Mouse (Mus musculus) liver, embryonic 13.5 days (tissue): Measurements from ENCODE around the gene Vmn1r183. TPM values are rescaled to one million over a fixed set of nuclear protein-coding genes. Genes with fewer than 3 reads are reported as not detected.
A peak's percentile ranks its signal among the peaks of the same experiment; 100 is the strongest.
"Not testable (repeated sequence)": the region's sequence is repeated elsewhere in the genome, so short reads cannot be mapped to it uniquely, and the experiment has no call there.

Experiments used
- ATAC-seq: fragments of 200-750 bp; cut with Nextera tagmentation; 2 replicates; pipeline ENCODE4 v1.8.0; 2017; ENCODE audit warnings: low read depth, mild to moderate bottlenecking, moderate number of reproducible peaks, moderate library complexity
- DNase-seq: peaks from one replicate; pipeline ENCODE4 v3.0.0; 2022
- H3K27ac ChIP-seq: fragments of 300-500 bp; sonication (generic); 2 replicates; pipeline ENCODE4 v1.5.1; 2015; ENCODE audit warnings: moderate library complexity, mild to moderate bottlenecking, inconsistent platforms
- H3K27me3 ChIP-seq: fragments of 300-500 bp; sonication (generic); 2 replicates; pipeline ENCODE4 v1.6.1; 2015; ENCODE audit warnings: mild to moderate bottlenecking, inconsistent platforms
- H3K36me3 ChIP-seq: fragments of 300-500 bp; sonication (generic); 2 replicates; pipeline ENCODE4 v1.6.1; 2015; ENCODE audit warnings: mild to moderate bottlenecking, inconsistent platforms
- H3K4me1 ChIP-seq: fragments of 300-500 bp; sonication (generic); replicated peaks from 2 replicates; pipeline ENCODE4 v1.6.1; 2015; ENCODE audit warnings: inconsistent platforms
- H3K4me2 ChIP-seq: fragments of 300-500 bp; sonication (generic); 2 replicates; pipeline ENCODE4 v1.6.1; 2015; ENCODE audit warnings: inconsistent platforms, mild to moderate bottlenecking, moderate library complexity
- H3K4me3 ChIP-seq: fragments of 300-500 bp; sonication (generic); replicated peaks from 2 replicates; pipeline ENCODE4 v1.5.1; 2015; ENCODE audit warnings: mild to moderate bottlenecking, inconsistent platforms
- H3K9ac ChIP-seq: fragments of 300-500 bp; sonication (generic); 2 replicates; pipeline ENCODE4 v1.6.1; 2015; ENCODE audit warnings: mild to moderate bottlenecking, inconsistent platforms
- H3K9me3 ChIP-seq: fragments of 300-500 bp; sonication (generic); replicated peaks from 2 replicates; pipeline ENCODE4 v1.6.1; 2016; ENCODE audit warnings: inconsistent platforms
- WGBS: fragments of 180-500 bp; shearing (Covaris S2); methylation state at CpG from one replicate; pipeline ENCODE4 v1.1.7; 2015; ENCODE audit not compliant: insufficient replicate concordance; 5-methylcytosine and 5-hydroxymethylcytosine counted together
- polyA plus RNA-seq: library from polyadenylated mRNA; unstranded; fragments of >200 nt; fragmentation: Nextera tagmentation; extraction: Ambion mirVana; gene quantifications from 2 replicates; pipeline ENCODE4 v1.2.1, GENCODE M21; 2015

The Vmn1r183 gene
- polyA plus RNA-seq, result not detected in 2 replicates

GRCm38 (mm10) chr7:24052660-24053304, at the start of gene Vmn1r183:
Vmn1r183 (plus strand) TSS chr7:24053254.
- DNase-seq (no peak), ATAC-seq (no peak)
- Histone ChIP-seq H3K4me2 (no peak within 1 kb of the TSS), H3K4me1 (no peaks in the 10 kb centered on the region), H3K4me3 (no peak within 1 kb of the TSS), H3K9me3 (no peaks in the 10 kb centered on the region), H3K27ac (no peak within 1 kb of the TSS), H3K27me3 (no peaks in the 10 kb centered on the region), H3K9ac (no peak within 1 kb of the TSS), H3K36me3 (no peaks in the 10 kb centered on the region)
- WGBS, result 57% methylated on average over 4 of the region's 4 CpGs

DNA sequence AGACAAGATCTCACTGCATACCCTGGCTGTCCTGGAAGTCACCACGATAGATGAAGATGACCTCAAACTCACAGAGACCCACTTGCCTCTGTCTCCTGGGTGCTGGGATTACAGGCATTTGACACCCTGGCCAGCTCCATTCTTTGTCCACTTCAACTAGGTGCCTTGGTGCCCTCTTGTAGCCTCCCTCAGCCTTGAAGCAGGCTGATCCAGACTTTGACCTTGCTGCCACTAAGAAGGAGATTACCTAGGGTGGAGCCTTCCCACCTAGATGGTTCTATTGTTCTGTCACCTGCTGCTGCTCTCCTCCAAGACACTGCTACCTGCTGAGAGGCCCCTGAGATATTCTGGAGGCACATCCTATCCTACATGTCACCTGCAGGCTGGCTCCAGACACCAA, 21.4 kb downstream of the Vmn1r183 start:
- not testable (repeated sequence) for H3K4me1 ChIP-seq, H3K36me3 ChIP-seq, H3K9ac ChIP-seq, DNase-seq, ATAC-seq, H3K9me3 ChIP-seq, H3K4me2 ChIP-seq, H3K4me3 ChIP-seq, H3K27ac ChIP-seq, H3K27me3 ChIP-seq
- 24% methylated on average over 1 of the region's 1 CpGs for WGBS

GRCm38 (mm10) chr7:24081634-24082431, 28.8 kb downstream of the Vmn1r183 start, which contains the start of gene Zfp180:
Zfp180 (plus strand) TSS chr7:24081924.
- peaks cover 25% of the 10 kb centered on the region for H3K36me3 ChIP-seq

DNA sequence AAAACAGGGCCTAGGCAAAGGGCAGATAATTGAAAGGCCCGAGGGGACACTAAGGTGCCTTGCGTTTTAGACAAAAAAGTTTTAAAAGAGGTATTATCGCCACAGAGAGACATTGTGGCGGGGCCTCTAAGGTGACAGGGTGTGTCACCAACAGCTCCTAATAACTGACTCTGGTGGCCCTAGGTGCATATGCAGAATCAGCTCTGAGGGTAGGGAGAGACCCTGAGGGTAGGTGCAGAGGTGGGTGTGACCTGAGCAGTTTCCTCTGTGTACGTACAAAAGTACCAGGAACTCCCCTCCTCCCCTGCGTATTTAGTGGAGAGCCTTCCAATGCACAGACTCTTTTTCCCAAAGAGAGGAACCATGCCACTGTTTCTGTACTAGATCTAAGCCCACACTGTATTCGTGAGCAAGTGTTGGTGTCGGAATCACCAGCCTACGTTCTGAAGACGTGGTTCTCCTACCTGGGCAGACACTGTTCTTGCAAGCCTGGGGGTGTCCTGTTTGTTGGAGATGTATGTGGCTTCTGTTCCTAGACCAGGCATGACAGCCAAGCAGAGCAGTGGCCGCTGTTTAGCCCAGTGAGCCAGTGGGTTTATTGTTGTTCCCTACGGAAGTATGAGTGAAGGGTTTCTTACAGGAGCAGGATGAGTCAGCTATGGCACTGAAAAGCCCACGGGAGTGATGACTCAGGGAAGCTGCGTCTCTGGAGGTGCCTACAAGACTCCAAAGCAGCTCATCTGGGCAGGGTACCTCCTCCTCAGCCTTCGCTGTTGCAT, 29.6 kb downstream of the Vmn1r183 start:
- 36% methylated on average over 15 of the region's 15 CpGs for WGBS
- Histone ChIP-seq H3K9ac (peak overlapping the region; percentile 85), H3K9me3 (0 out of 2 replicates have a peak, but pooled peaks cover 2% of the 10 kb centered on the region), H3K27me3 (peaks cover 4% of the 10 kb centered on the region), H3K4me2 (peak overlapping the region; percentile 93), H3K36me3 (peaks cover 34% of the 10 kb centered on the region), H3K27ac (peak overlapping the region; percentile 92), H3K4me1 (peaks cover 28% of the 10 kb centered on the region), H3K4me3 (peak overlapping the region; percentile 80)
- ATAC-seq (peak; percentile 58), DNase-seq (no peak)

More at GRCm38 (mm10) chr7:24081634-24082431, 28.8 kb downstream of the Vmn1r183 start, which contains the start of gene Zfp180:
- Histone ChIP-seq H3K27ac (peak within 1 kb of the TSS; percentile 92), H3K27me3 (peaks cover 4% of the 10 kb centered on the region), H3K4me1 (peaks cover 28% of the 10 kb centered on the region), H3K4me3 (peak within 1 kb of the TSS; percentile 80), H3K9me3 (0 out of 2 replicates have a peak, but pooled peaks cover 2% of the 10 kb centered on the region), H3K9ac (peak within 1 kb of the TSS; percentile 85), H3K4me2 (peak within 1 kb of the TSS; percentile 93)
- WGBS, result 13% methylated on average over 44 of the region's 44 CpGs
- ATAC-seq, result peak; percentile 95
- peak; percentile 93 for DNase-seq

GRCm38 (mm10) chr7:24086871-24087270, 33.8 kb downstream of the Vmn1r183 start:
- Histone ChIP-seq H3K4me1 (peaks cover 24% of the 10 kb centered on the region), H3K9me3 (0 out of 2 replicates have a peak, but pooled peaks cover 5% of the 10 kb centered on the region), H3K9ac (no peak overlapping the region), H3K27me3 (no peaks in the 10 kb centered on the region), H3K36me3 (peaks cover 54% of the 10 kb centered on the region), H3K4me3 (no peak overlapping the region), H3K4me2 (no peak overlapping the region), H3K27ac (no peak overlapping the region)
- no peak for DNase-seq
- no peak for ATAC-seq
- 86% methylated on average over 4 of the region's 4 CpGs for WGBS

GRCm38 (mm10) chr7:24087485-24088125, 34.6 kb downstream of the Vmn1r183 start:
- Histone ChIP-seq H3K27ac (no peak overlapping the region), H3K4me2 (no peak overlapping the region), H3K9ac (no peak overlapping the region), H3K27me3 (no peaks in the 10 kb centered on the region), H3K36me3 (peaks cover 57% of the 10 kb centered on the region), H3K4me1 (peaks cover 22% of the 10 kb centered on the region), H3K4me3 (no peak overlapping the region), H3K9me3 (peaks cover 7% of the 10 kb centered on the region; the same call in 1 of the 2 replicates)
- 88% methylated on average over 12 of the region's 12 CpGs for WGBS
- ATAC-seq, result no peak
- DNase-seq, result no peak

DNA sequence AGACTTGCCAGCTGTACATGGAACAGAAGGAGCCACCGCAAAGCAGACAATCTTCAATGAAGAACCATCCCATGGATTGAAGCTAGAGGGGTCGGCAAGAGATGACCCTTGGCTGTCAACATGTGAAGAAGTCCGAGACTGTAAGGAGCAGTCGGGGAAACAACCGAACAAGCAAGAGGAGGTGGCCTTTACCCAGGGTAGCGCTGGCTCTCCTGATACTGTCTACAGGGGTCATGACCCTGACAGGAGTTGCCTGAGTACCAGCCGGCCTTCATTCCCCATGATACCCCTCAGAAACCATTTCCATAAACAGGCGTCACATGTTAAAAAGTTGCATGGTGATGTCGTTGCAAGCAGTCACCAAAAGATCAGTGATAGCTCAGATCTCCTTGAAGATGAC, 51.3 kb downstream of the Vmn1r183 start:
- H3K27me3 ChIP-seq, result no peaks in the 10 kb centered on the region
- DNase-seq (no peak), ATAC-seq (no peak)
- no peak overlapping the region for H3K9ac ChIP-seq
- 84% methylated on average over 9 of the region's 9 CpGs for WGBS
- peaks cover 74% of the 10 kb centered on the region for H3K9me3 ChIP-seq
- no peak overlapping the region for H3K27ac ChIP-seq
- H3K4me1 ChIP-seq, result no peaks in the 10 kb centered on the region
- no peak overlapping the region for H3K4me2 ChIP-seq
- peaks cover 99% of the 10 kb centered on the region for H3K36me3 ChIP-seq
- H3K4me3 ChIP-seq, result no peak overlapping the region

GRCm38 (mm10) chr7:24105144-24105703, 52.2 kb downstream of the Vmn1r183 start:
- DNase-seq, result no peak
- H3K27ac ChIP-seq, result no peak overlapping the region
- peaks cover 96% of the 10 kb centered on the region for H3K36me3 ChIP-seq
- H3K4me1 ChIP-seq, result no peaks in the 10 kb centered on the region
- H3K9ac ChIP-seq, result no peak overlapping the region
- peaks cover 74% of the 10 kb centered on the region for H3K9me3 ChIP-seq
- no peak overlapping the region for H3K4me3 ChIP-seq
- no peak for ATAC-seq
- H3K4me2 ChIP-seq, result no peak overlapping the region
- H3K27me3 ChIP-seq, result no peaks in the 10 kb centered on the region
- WGBS, result 86% methylated on average over 18 of the region's 18 CpGs

- H3K27me3 ChIP-seq, result no peaks in the 10 kb centered on the region
- H3K9me3 ChIP-seq, result peaks cover 26% of the 10 kb centered on the region
- no peak for DNase-seq
- WGBS, result 86% methylated on average over 7 of the region's 7 CpGs
- no peak overlapping the region for H3K9ac ChIP-seq
- no peak for ATAC-seq
- peaks cover 17% of the 10 kb centered on the region for H3K4me1 ChIP-seq
- H3K4me2 ChIP-seq, result no peak overlapping the region
- no peak overlapping the region for H3K27ac ChIP-seq
- H3K36me3 ChIP-seq, result peaks cover 40% of the 10 kb centered on the region
- H3K4me3 ChIP-seq, result no peak overlapping the region
Observed at GRCm38 (mm10) chr7:24110839-24111238, 57.8 kb downstream of the Vmn1r183 start.

DNA sequence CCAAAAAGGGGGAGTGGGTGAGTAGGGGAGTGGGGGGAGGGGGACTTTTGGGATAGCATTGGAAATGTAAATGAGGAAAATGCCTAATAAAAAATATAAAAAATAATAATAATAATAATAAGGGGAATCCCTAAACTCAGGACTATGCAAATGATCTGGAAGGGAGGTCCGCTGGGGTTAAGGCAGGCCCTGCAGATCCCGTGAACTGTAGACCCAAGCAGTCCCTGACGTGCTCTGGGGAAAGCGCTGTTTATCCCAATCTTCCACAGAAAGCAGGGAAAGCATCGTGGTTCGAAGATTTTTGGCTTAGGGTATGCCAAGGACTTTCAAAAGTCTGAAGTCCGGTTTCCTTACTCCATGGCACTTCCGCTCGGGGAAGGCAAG, 58.7 kb downstream of the Vmn1r183 start:
- Histone ChIP-seq H3K4me3 (peak overlapping the region; percentile 64), H3K4me1 (peaks cover 18% of the 10 kb centered on the region), H3K4me2 (peak overlapping the region; percentile 80), H3K27ac (no peak overlapping the region), H3K9ac (peak overlapping the region; percentile 76), H3K9me3 (peaks cover 17% of the 10 kb centered on the region), H3K36me3 (peaks cover 31% of the 10 kb centered on the region), H3K27me3 (no peaks in the 10 kb centered on the region)
- no peak for DNase-seq
- WGBS, result 23% methylated on average over 9 of the region's 9 CpGs
- ATAC-seq, result peak; percentile 42; the same call in 1 of the 2 replicates
